Mouse (Mus musculus) adrenal gland (tissue): ENCODE measurements around the gene Uap1l1.

Experiments
- intact Hi-C: fragments of 180-260 bp; cut with DNase I; formaldehyde crosslinking; loops from one replicate; pipeline ENCODE4 v1.15.1; 2025

The Uap1l1 gene

DNA sequence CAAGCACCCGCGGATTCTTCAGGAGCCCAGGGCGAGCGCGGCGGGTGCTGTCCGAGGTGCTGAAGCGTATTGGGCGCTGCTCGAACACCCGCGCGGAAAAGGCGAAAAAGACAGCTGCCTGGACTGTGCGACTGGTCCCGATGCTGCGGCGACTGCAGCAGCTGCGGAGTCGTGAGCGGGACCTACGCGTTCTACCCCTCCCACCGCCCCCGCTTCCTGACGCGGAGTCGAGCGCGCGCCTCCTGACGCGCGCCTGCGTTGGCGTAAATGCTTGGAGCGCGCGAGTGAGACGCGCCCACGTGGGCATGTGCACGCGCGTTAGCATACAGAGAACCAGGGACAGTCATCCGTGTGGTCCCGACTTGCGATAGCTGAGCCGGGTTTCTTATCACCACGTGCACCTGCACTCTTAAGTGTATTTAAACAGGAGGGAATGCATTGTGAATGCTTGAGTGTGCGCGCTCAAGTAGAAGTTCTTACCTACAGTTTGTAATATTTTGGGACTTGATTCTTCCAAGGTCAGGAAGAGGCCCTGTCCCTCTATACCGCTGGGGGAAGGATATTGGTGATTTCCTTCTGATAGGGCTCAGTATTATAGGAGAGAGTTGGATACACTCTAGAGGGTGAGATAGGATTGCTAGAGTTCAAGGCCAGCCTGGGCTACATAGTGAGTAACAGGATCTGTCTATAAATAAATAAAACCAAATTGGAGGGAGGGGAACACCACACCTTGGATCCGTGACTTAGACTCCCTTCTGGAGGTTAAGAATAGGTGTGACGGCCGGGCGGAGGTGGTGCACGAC lies 46.3 kb downstream of the Uap1l1 start, which contains the start of gene Grin1:
TSS of gene Grin1 (minus strand) at position 217 of the 803 bp plus-strand sequence.
- intact Hi-C loops, result loop anchor here (10.0 kb wide), 1 partner anchor 224 kb away; the partner anchor contains the start of gene Noxa1

DNA sequence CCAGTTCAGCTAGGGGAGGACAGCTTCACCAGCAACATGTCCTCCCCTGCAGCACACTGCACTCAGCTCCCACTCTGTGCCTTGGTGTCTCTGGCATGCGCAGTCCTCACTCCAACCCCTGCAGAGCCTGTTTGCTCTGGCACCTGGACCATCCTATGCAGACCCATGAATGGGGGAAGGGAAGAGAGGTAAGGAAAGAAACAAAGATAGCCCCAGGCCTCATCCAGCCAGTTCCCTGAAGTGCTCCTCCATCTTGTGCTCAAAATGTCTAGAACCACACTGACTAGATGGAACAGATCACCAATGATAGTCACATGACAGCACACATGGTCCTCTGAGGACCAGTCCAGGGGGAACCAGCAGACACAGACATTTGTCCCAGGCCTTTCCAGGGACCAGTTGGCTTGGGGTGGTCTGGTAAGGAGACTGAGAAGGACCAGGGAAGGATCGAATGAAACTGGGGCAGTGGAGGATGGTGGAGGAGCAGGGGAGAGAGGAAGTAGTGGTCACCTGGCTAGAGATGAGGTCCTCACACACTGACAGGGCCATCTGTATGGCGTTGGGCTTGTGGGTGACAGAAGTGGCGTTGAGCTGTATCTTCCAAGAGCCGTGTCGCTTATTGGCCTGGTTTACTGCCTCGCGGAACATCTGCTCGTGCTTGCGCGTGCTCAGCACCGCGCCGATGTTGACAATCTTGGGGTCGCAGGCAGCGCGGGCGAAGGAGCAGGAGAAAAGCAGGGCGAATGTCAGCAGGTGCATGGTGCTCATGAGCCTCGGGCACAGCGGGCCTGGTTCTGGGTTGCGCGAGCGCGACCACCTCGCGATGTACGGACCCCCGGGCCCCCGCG lies 47.1 kb downstream of the Uap1l1 start:
- intact Hi-C loops, result loop anchor here (10.0 kb wide), 1 partner anchor 224 kb away; the partner anchor contains the start of gene Noxa1

DNA sequence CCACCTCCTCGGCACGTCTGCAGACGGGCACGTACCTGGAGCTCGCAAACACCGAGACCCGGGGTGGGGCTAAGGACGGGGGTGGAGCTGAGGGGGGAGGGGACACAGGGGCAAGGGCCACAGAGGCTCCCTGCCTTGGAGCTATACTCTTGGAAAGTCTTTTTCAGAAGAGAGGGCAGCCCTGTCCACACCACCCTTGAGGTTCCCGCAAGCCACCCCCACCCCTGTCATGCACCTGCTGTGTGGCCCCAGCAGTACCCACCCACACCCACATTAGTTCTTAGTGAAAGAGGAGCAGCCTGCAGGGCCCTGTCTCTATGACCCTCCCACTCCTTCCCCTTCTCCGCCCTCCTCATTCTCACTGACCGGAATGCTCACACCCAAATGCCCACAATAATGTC lies 54.0 kb downstream of the Uap1l1 start:
- intact Hi-C loops, result loop anchor here (10.0 kb wide), 1 partner anchor 217 kb away; the partner anchor contains the start of gene Noxa1

DNA sequence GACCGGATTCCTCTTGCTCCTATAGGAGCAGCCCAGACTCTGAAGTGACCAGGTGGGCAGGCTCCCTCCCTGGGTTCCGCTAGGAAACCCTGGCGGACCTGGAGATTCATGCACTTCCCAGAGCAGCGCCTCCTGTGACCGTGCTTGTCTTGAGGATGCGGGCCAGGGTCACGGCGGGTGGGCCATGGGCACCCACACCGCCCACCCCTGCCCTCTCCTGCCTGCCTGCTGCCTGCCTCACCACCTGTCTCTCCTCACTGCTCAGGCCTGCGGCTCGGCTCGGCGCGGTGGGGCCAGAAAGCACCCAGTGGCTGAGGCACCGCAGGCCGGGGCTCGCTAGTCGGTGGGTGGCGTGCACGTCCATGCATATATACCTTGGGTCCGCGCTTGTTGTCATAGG lies 54.5 kb downstream of the Uap1l1 start:
- intact Hi-C loops, result loop anchor here (10.0 kb wide), 1 partner anchor 216 kb away; the partner anchor contains the start of gene Noxa1

DNA sequence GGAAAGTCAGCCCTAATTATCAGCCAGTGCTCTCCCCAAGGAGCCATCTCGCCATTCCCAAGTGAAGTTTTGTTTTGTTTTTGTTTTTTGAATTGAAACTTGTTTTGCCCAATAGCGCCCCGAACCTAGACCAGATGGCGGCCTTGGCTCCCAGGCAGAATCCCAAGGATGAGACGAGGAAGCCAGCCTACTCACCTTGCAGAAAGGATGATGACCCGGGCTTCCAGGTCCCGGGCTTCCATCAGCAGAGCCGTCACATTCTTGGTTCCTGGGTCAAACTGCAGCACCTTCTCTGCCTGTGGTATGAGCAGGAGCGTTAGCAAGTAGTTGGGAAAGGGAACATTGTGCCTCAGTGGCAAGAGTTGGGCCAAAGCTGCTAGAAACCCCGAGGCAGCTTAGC lies 55.3 kb downstream of the Uap1l1 start:
- intact Hi-C loops, result loop anchor here (10.0 kb wide), 1 partner anchor 215 kb away; the partner anchor contains the start of gene Noxa1
